Mouse (Mus musculus): ENCODE measurements around the gene Tex35. TPM values are rescaled to one million over a fixed set of nuclear protein-coding genes. Genes with fewer than 3 reads are reported as not detected.

Gene Tex35
- polyA plus RNA-seq (2012; ENCODE audit: insufficient read depth, insufficient read length, missing spikeins): not detected in 2 replicates

DNA sequence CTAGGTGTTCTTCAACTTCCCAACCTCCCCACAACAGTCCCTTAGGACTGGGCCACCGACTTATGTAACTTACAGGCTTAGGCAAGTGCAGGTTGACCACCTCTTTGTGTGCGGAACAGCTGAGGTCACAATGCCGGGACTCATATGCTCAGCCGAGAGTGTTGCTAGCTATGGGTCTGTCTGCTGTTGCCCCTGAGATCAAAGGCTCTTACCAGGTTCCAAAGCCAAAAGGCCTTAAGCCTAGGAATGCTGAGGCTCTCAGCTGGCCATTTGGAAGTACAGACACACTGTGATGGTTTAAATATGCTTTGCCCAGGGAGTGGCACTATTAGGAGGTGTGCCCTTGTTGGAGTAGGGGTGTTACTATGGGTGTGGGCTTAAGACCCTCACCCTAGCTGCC lies at the start of gene Tex35:
TSS of gene Tex35 (minus strand) at position 101 of the 400 bp plus-strand sequence.
- H3K4me1 ChIP-seq (ENCODE audit: control insufficient read depth, insufficient read depth, low read length): no peaks in the 10 kb centered on the region
- H3K4me3 ChIP-seq (ENCODE audit: insufficient read depth, low read length): no peak within 1 kb of the TSS
- no peak within 1 kb of the TSS for H3K27ac ChIP-seq (ENCODE audit: insufficient read depth, low read depth, low read length)
- TF ChIP-seq POLR2A (IDR thresholded peaks at IDR 0.05; ENCODE audit: borderline replicate concordance, low read depth, low read length): no peak
- TF ChIP-seq CTCF (IDR thresholded peaks at IDR 0.05; ENCODE audit: low read depth, low read length): no peak

DNA sequence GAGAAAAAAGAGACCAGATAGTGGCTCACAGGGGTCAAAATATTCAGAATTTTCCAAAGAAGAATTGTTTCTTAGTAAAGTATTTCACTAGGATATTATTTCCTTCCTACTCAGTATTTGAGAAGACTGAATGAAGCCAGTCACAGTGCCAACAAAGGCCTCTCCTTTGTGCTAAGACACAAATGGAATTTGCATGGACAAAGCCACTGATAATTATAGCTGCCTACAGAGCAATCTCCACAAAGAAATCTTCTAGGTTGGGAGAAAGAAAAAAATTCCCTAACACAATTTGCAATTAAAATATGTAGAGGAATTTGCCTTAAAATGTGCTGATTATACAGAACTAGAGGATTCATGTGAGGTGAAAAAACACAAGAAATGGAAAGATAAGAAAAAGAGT lies 45.3 kb upstream of the Tex35 start:
- Histone ChIP-seq H3K27ac (ENCODE audit: insufficient read depth, low read depth, low read length) (no peak overlapping the region), H3K4me3 (ENCODE audit: insufficient read depth, low read length) (no peak overlapping the region), H3K4me1 (ENCODE audit: control insufficient read depth, insufficient read depth, low read length) (no peaks in the 10 kb centered on the region)
- no peak for TF ChIP-seq POLR2A (IDR thresholded peaks at IDR 0.05; ENCODE audit: borderline replicate concordance, low read depth, low read length)
- no peak for TF ChIP-seq CTCF (IDR thresholded peaks at IDR 0.05; ENCODE audit: low read depth, low read length)

DNA sequence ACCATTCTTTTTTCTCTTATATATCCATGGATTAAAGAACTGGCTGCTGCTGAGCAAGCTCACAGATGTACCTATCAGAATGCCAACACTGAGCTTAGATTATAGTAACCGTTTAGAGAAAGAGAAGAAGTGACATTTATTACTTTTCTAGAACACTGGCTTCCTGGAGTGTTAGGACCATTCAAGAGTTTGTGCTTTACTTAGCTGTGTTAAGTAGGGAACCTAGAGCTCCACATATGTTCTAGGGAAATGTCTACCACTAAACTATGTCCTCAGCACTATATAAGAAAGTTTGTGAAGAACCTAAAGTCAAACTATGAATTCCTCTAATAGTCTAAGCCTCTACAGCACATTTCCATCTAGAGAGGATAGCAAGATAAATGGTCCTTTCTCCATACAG lies 41.6 kb upstream of the Tex35 start:
- no peak overlapping the region for H3K4me3 ChIP-seq (ENCODE audit: insufficient read depth, low read length)
- H3K4me1 ChIP-seq (ENCODE audit: control insufficient read depth, insufficient read depth, low read length): no peaks in the 10 kb centered on the region
- no peak overlapping the region for H3K27ac ChIP-seq (ENCODE audit: insufficient read depth, low read depth, low read length)
- TF ChIP-seq CTCF (IDR thresholded peaks at IDR 0.05; ENCODE audit: low read depth, low read length) (no peak), POLR2A (IDR thresholded peaks at IDR 0.05; ENCODE audit: borderline replicate concordance, low read depth, low read length) (no peak)

DNA sequence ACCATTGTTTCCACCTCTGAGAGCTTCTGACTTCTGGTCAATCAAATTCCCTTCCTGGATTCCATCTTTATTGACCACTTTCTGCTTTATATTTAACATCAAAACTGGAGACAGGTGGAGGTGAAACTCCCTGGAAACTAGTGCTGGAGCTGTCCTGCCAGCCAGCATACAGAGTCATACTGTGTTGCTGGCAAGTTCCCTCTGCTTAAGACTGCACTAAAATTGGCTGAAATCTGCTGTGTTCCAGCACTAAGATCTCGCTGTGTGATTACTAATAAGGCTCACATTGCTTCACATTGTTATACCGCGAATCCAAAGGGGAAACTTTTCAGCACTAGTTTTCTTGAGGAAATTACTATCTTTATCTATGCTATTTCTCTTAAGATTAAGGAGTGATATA lies 36.1 kb upstream of the Tex35 start:
- Histone ChIP-seq H3K4me3 (ENCODE audit: insufficient read depth, low read length) (no peak overlapping the region), H3K27ac (ENCODE audit: insufficient read depth, low read depth, low read length) (no peak overlapping the region), H3K4me1 (ENCODE audit: control insufficient read depth, insufficient read depth, low read length) (peaks cover 7% of the 10 kb centered on the region)
- no peak for TF ChIP-seq POLR2A (IDR thresholded peaks at IDR 0.05; ENCODE audit: borderline replicate concordance, low read depth, low read length)

DNA sequence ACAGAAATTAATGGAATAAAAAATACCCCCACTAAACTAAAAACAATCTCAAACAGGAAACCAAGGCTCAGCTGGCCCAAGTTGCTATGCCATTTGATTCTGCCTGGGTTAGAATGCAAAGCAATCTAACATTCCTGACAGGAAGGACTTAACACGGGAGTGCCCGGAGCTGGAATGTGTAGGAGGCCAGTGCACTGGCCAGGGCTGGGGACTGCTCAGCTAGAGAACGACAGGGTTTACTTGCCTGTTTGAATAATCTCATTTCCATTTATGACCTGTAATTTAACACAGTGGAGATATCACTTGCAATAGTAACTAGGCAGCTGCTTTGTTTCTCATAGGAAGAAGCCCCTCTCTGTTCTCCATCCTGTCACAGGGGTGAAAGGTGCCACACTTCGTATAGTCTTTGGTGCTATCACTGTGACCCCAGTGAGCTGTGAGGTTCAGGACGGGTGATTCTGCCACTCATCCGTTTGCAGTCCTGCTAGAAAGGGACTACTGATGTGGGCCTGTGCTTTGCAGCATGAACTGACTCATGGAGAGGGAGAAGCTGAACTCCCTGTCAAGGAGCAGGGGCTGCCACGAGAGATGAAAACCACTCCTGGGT lies 34.9 kb upstream of the Tex35 start:
- H3K27ac ChIP-seq (ENCODE audit: insufficient read depth, low read depth, low read length): no peak overlapping the region
- H3K4me1 ChIP-seq (ENCODE audit: control insufficient read depth, insufficient read depth, low read length): peaks cover 8% of the 10 kb centered on the region
- TF ChIP-seq POLR2A (IDR thresholded peaks at IDR 0.05; ENCODE audit: borderline replicate concordance, low read depth, low read length): no peak
- no peak for TF ChIP-seq CTCF (IDR thresholded peaks at IDR 0.05; ENCODE audit: low read depth, low read length)
- H3K4me3 ChIP-seq (ENCODE audit: insufficient read depth, low read length): no peak overlapping the region

DNA sequence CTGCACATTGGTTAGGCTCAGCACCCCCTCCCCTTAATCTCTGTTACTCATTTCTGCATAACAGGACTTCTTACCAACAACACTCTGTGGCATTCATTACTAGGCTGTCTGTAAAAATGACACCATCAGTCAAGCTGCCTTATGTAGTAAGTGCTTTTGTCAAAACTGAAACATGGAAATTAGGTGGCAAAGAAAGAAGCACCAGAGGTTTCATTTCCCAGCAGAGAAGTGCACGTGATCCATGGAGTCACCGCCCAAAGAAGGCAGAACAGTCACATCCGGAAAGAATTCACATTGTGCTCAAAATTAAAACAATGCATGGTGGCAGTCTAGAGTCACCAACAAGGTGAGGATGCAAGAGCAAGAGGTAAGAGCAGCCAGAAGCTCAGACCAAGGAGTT lies 32.5 kb upstream of the Tex35 start:
- Histone ChIP-seq H3K4me1 (ENCODE audit: control insufficient read depth, insufficient read depth, low read length) (peaks cover 8% of the 10 kb centered on the region), H3K4me3 (ENCODE audit: insufficient read depth, low read length) (no peak overlapping the region), H3K27ac (ENCODE audit: insufficient read depth, low read depth, low read length) (peak overlapping the region; percentile 20; the same call in 1 of the 2 replicates)
- no peak for TF ChIP-seq POLR2A (IDR thresholded peaks at IDR 0.05; ENCODE audit: borderline replicate concordance, low read depth, low read length)
- TF ChIP-seq CTCF (IDR thresholded peaks at IDR 0.05; ENCODE audit: low read depth, low read length): no peak

DNA sequence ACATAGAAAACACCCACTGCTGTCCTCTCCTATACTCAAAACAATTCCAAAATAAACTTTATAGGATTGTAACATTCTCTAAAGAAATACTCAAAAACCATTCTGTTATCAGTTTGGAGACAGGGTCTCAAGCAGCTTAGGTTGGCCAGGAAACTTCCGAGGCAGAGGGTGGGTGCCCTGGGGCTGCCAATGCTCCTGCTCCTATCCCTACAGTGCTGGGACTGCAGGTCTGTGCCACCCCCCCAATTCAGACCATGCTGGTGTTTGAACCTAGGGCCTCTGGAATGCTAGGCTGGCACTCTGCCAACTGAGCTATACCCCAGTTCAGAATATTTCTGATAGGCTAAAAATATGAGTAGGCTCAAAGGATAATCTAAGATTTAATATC lies 29.4 kb upstream of the Tex35 start:
- Histone ChIP-seq H3K4me1 (ENCODE audit: control insufficient read depth, insufficient read depth, low read length) (peaks cover 8% of the 10 kb centered on the region), H3K4me3 (ENCODE audit: insufficient read depth, low read length) (no peak overlapping the region), H3K27ac (ENCODE audit: insufficient read depth, low read depth, low read length) (no peak overlapping the region)
- TF ChIP-seq CTCF (IDR thresholded peaks at IDR 0.05; ENCODE audit: low read depth, low read length): no peak
- no peak for TF ChIP-seq POLR2A (IDR thresholded peaks at IDR 0.05; ENCODE audit: borderline replicate concordance, low read depth, low read length)

DNA sequence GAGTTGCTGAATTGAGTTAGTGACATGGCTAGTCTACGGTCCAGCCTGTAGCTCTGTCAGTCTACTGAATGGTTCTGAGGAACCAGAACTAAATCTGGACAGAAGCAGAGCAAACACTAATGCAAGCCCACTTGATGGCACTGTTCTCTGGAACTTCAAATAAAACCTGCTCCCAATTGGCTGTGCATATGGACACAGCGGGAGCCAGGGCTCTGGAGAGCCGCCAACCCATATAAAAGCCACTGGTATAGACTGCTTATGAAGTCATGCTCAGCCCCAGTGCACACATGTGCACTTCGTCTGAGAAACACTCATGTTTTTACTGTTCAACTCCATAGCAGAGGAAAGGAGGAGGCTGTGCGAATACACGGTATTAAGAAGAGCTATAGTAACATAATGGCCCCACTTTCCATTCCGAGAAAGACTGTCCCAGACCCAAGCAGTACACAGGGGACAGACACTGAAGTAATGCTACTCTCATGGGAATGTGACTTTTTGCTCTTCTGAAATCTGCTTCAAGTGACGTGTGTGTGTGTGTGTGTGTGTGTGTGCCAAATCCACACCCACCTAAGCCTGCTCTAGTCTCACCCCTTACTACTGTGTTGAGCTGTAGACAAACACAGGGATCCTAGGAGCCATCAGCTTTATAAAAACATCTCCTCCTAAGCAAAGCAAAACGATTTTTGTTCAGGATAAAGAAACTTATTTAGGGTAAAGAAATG lies 28.8 kb upstream of the Tex35 start:
- Histone ChIP-seq H3K4me3 (ENCODE audit: insufficient read depth, low read length) (no peak overlapping the region), H3K4me1 (ENCODE audit: control insufficient read depth, insufficient read depth, low read length) (peaks cover 8% of the 10 kb centered on the region), H3K27ac (ENCODE audit: insufficient read depth, low read depth, low read length) (no peak overlapping the region)
- TF ChIP-seq CTCF (IDR thresholded peaks at IDR 0.05; ENCODE audit: low read depth, low read length) (no peak), POLR2A (IDR thresholded peaks at IDR 0.05; ENCODE audit: borderline replicate concordance, low read depth, low read length) (no peak)

DNA sequence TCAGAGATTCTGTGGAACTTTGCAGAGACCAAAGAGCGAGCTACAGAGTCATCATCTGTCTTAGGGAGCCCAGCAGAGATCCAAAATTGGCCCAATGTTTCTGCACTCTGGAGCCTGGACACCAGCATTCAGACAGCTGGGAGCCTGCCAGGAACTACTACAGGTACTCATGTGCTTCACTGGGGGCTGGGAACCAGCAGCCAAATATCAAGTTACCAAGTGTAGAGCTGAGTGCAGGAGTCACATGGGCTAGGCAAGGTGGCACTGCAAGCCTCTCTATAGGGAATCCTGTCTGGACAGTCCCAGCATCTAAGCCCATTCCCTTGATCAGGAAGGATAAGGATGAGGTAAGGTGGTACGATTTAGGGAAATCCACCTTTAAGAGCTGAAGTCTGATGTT lies 19.7 kb upstream of the Tex35 start:
- Histone ChIP-seq H3K27ac (ENCODE audit: insufficient read depth, low read depth, low read length) (no peak overlapping the region), H3K4me1 (ENCODE audit: control insufficient read depth, insufficient read depth, low read length) (0 out of 2 replicates have a peak, but pooled peaks cover 3% of the 10 kb centered on the region), H3K4me3 (ENCODE audit: insufficient read depth, low read length) (no peak overlapping the region)
- no peak for TF ChIP-seq CTCF (IDR thresholded peaks at IDR 0.05; ENCODE audit: low read depth, low read length)
- TF ChIP-seq POLR2A (IDR thresholded peaks at IDR 0.05; ENCODE audit: borderline replicate concordance, low read depth, low read length): no peak

DNA sequence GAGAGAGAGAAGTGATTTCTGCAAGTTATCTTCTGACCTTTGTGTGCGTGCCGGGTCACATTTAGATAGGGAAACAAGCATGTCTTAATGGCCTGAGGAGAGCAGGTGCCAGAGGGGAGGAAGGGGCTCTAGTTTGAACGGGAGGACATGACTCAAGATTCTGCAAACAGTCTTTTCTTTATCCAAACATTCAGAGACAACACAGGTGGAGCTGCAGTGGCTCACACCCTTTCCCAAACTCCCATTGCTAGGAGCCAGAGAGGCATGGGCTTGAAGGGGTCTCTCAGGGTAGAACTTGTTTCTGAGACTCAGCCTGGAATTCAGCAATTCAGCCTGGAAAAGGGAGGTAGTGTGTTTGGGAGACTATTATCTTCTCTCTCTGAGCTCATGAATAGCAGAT lies 15.4 kb upstream of the Tex35 start:
- Histone ChIP-seq H3K4me3 (ENCODE audit: insufficient read depth, low read length) (no peak overlapping the region), H3K27ac (ENCODE audit: insufficient read depth, low read depth, low read length) (no peak overlapping the region), H3K4me1 (ENCODE audit: control insufficient read depth, insufficient read depth, low read length) (0 out of 2 replicates have a peak, but pooled peaks cover 3% of the 10 kb centered on the region)
- TF ChIP-seq CTCF (IDR thresholded peaks at IDR 0.05; ENCODE audit: low read depth, low read length) (no peak), POLR2A (IDR thresholded peaks at IDR 0.05; ENCODE audit: borderline replicate concordance, low read depth, low read length) (no peak)

Data from bone marrow macrophage, adult 2 months (primary cell).